17 mouse cellular contexts compared by ENCODE assay signal in genomic region chr1:138846581-138846980, GRCm38 (mm10). TPM values are rescaled to one million over a fixed set of nuclear protein-coding genes. Genes with fewer than 3 reads are reported as not detected.
A peak's percentile ranks its signal among the peaks of the same experiment; 100 is the strongest.
DNase-seq lines count a peak whose midpoint lies in the region; ATAC-seq and TF ChIP-seq lines count a peak whose summit lies in the region.
"Had no signal": no experiment of that assay in that cellular context is flagged by ENCODE, and none has a peak within 500 bp of the region (broad histone marks: within the 10 kb centered on the region; RNA-seq: fewer than 3 reads in every experiment).

No protein-coding gene starts in this region.

- no peaks in the 10 kb centered on the region for H3K9me3 ChIP-seq in heart, embryonic 10.5 days
- H3K9me3 ChIP-seq in hindbrain, embryonic 11.5 days (ENCODE audit: control insufficient read depth, low read length), result no peaks in the 10 kb centered on the region
- H3K9me3 ChIP-seq in limb, embryonic 14.5 days (ENCODE audit: control insufficient read depth, low read length), result no peaks in the 10 kb centered on the region
- H3K9me3 ChIP-seq: megakaryocyte, embryonic 14.5 days had no signal

- no peak for ATAC-seq in hindbrain, embryonic 11.5 days (ENCODE audit: low FRiP score)
- no peak for ATAC-seq in limb, embryonic 14.5 days (ENCODE audit: low FRiP score, low read depth)
- ATAC-seq: inflammation-experienced regulatory T-cells, adult 6 months; liver, postnatal 0 days had no signal

- TF ChIP-seq POLR2A in limb, embryonic 14.5 days (IDR thresholded peaks at IDR 0.05; ENCODE audit: borderline replicate concordance, extremely low read depth, insufficient read depth, insufficient read length), result no peak

- peak overlapping the region; percentile 57 for H3K4me3 ChIP-seq in heart, embryonic 10.5 days
- H3K4me3 ChIP-seq in hindbrain, embryonic 11.5 days (ENCODE audit: low read depth, low read length), result peak overlapping the region; percentile 21
- H3K4me3 ChIP-seq in limb, embryonic 14.5 days (replicated peaks; ENCODE audit: low read length), result peak overlapping the region; percentile 37
- H3K4me3 ChIP-seq: erythroblast, embryonic 14.5 days; left cerebral cortex, adult 2 months had no signal

- intact Hi-C loops in heart, postnatal 14 days (cut with DNase I), result no loop called here
- intact Hi-C loops in left cerebral cortex, postnatal 36 days (cut with DNase I), result loop anchor here (10.0 kb wide), 2 partner anchors 232 to 1902 kb away; no protein-coding TSS in a partner anchor

- H3K9ac ChIP-seq in hindbrain, embryonic 11.5 days (ENCODE audit: low read depth, low read length), result no peak overlapping the region
- 0 out of 2 replicates have a peak overlapping the region, but pooled peaks have one; percentile 25 for H3K9ac ChIP-seq in limb, embryonic 14.5 days (ENCODE audit: low read depth, low read length, severe bottlenecking)
- H3K9ac ChIP-seq: liver, postnatal 0 days had no signal

- peaks cover 86% of the 10 kb centered on the region for H3K27me3 ChIP-seq in heart, embryonic 10.5 days (ENCODE audit: insufficient read depth, poor library complexity, severe bottlenecking)
- peaks cover 68% of the 10 kb centered on the region for H3K27me3 ChIP-seq in hindbrain, embryonic 11.5 days (ENCODE audit: control insufficient read depth, insufficient read depth, low read length)
- H3K27me3 ChIP-seq in limb, embryonic 14.5 days (ENCODE audit: control insufficient read depth, insufficient read depth, low read length), result peaks cover 42% of the 10 kb centered on the region

- H3K4me2 ChIP-seq in hindbrain, embryonic 11.5 days (replicated peaks; ENCODE audit: low read depth, low read length), result no peak overlapping the region
- peak overlapping the region; percentile 62; the same call in 1 of the 2 replicates for H3K4me2 ChIP-seq in limb, embryonic 14.5 days (replicated peaks; ENCODE audit: low read depth, low read length, severe bottlenecking)

- H3K36me3 ChIP-seq in heart, embryonic 10.5 days, result peaks cover 10% of the 10 kb centered on the region; the same call in 1 of the 2 replicates
- H3K36me3 ChIP-seq in hindbrain, embryonic 11.5 days (ENCODE audit: control insufficient read depth, insufficient read depth, low read length), result no peaks in the 10 kb centered on the region
- 0 out of 2 replicates have a peak, but pooled peaks cover 6% of the 10 kb centered on the region for H3K36me3 ChIP-seq in limb, embryonic 14.5 days (ENCODE audit: control insufficient read depth, insufficient read depth, low read length)

- H3K27ac ChIP-seq in heart, embryonic 10.5 days, result no peak overlapping the region
- H3K27ac ChIP-seq in hindbrain, embryonic 11.5 days (ENCODE audit: low read depth, low read length), result peak overlapping the region; percentile 2; the same call in 1 of the 2 replicates
- no peak overlapping the region for H3K27ac ChIP-seq in limb, embryonic 14.5 days (replicated peaks; ENCODE audit: low read depth, low read length)
- H3K27ac ChIP-seq: left cerebral cortex, adult 2 months had no signal

- peak; percentile 71 for DNase-seq in heart, embryonic 10.5 days (ENCODE audit: low spot score)
- DNase-seq in heart, postnatal 14 days, result no peak
- DNase-seq in hindbrain, embryonic 11.5 days (ENCODE audit: low spot score), result peak; percentile 50
- peak; percentile 2 for DNase-seq in limb, embryonic 14.5 days (ENCODE audit: low spot score)
- peak; percentile 46 for DNase-seq in neural tube, embryonic 10.5 days (ENCODE audit: extremely low spot score, low spot score)
- DNase-seq in adrenal gland, postnatal 25 days, result no peak
- no peak for DNase-seq in frontal cortex, postnatal 25 days (ENCODE audit: low spot score in 2 of 2)
- no peak for DNase-seq in left cerebral cortex, postnatal 36 days (ENCODE audit: low spot score in 2 of 2)
- DNase-seq: adrenal gland, postnatal 36 days; kidney, postnatal 10 days; liver, postnatal 0 days had no signal

- peaks cover 37% of the 10 kb centered on the region for H3K4me1 ChIP-seq in heart, embryonic 10.5 days
- H3K4me1 ChIP-seq in hindbrain, embryonic 11.5 days (replicated peaks; ENCODE audit: control insufficient read depth, insufficient read depth, low read length), result peaks cover 8% of the 10 kb centered on the region; the same call in 1 of the 2 replicates
- peaks cover 19% of the 10 kb centered on the region for H3K4me1 ChIP-seq in limb, embryonic 14.5 days (ENCODE audit: control insufficient read depth, insufficient read depth, low read length)

- 4% methylated on average over 9 of the region's 9 CpGs for WGBS in heart, embryonic 10.5 days
- WGBS in hindbrain, embryonic 11.5 days, result 3% methylated on average over 9 of the region's 9 CpGs
- 11% methylated on average over 9 of the region's 9 CpGs for WGBS in limb, embryonic 14.5 days

RNA-seq across cellular contexts. Expression of gene Lhx9, which starts 1.8 kb away (rescaled TPM):
- polyA plus RNA-seq in heart, embryonic 10.5 days (2016; fragmentation: Nextera tagmentation; extraction: Ambion mirVana), result 3.5 and 5.2 TPM in 2 replicates
- under 1 TPM in 1 of 2 experiments, not detected in 1; 0.24 TPM for total RNA-seq in heart, postnatal 14 days (2021)
- 31.4 and 32.1 TPM in 2 replicates for polyA plus RNA-seq in hindbrain, embryonic 11.5 days (2014; fragmentation: Nextera tagmentation; extraction: Ambion mirVana)
- 15.4 and 24.2 TPM in 2 replicates for polyA plus RNA-seq in limb, embryonic 14.5 days (2012; rRNA removed)
- polyA plus RNA-seq in limb, embryonic 14.5 days (2014; fragmentation: Nextera tagmentation; extraction: Ambion mirVana), result 11.9 and 14.8 TPM in 2 replicates
- total RNA-seq in adrenal gland, postnatal 25 days (2021), result not detected in 2 replicates
- total RNA-seq in left cerebral cortex, postnatal 36 days (2021), result 1 to 10 TPM in 1 of 2 experiments, under 1 TPM in 1; 0.27 to 1.2 TPM
- total RNA-seq: gastrocnemius, adult 8-10 months had no signal
- polyA plus RNA-seq: erythroblast, embryonic 14.5 days; thymus, postnatal 0 days had no signal

RNA-seq across cellular contexts. Expression of gene 2310009B15Rik, which starts 10.1 kb away (rescaled TPM):
- polyA plus RNA-seq in heart, embryonic 10.5 days (2016; fragmentation: Nextera tagmentation; extraction: Ambion mirVana), result 27.0 and 30.2 TPM in 2 replicates
- total RNA-seq in heart, postnatal 14 days (2021), result 10 to 100 TPM in 1 of 2 experiments, 1 to 10 TPM in 1; 9.4 to 11.1 TPM
- polyA plus RNA-seq in hindbrain, embryonic 11.5 days (2014; fragmentation: Nextera tagmentation; extraction: Ambion mirVana), result 42.4 and 44.6 TPM in 2 replicates
- 47.9 and 59.0 TPM in 2 replicates for polyA plus RNA-seq in limb, embryonic 14.5 days (2012; rRNA removed)
- 48.1 and 50.4 TPM in 2 replicates for polyA plus RNA-seq in limb, embryonic 14.5 days (2014; fragmentation: Nextera tagmentation; extraction: Ambion mirVana)
- 11.3 and 21.2 TPM in 2 replicates for total RNA-seq in adrenal gland, postnatal 25 days (2021)
- total RNA-seq in left cerebral cortex, postnatal 36 days (2021), result 10 to 100 TPM; 13.3 to 18.0 TPM

Comparison
In these comparisons a context has a peak if more than half of its experiments do, and no peak if none do; other contexts are left out.
1. DNase-seq: peak in heart, embryonic 10.5 days (single experiment), hindbrain, embryonic 11.5 days (single experiment), limb, embryonic 14.5 days (single experiment) and neural tube, embryonic 10.5 days (single experiment); none in heart, postnatal 14 days (0 of 2), adrenal gland, postnatal 25 days (single experiment), frontal cortex, postnatal 25 days (0 of 2) and left cerebral cortex, postnatal 36 days (0 of 2).
2. Peak in every context shown above with its lines, with median percentiles within 50 percentile points of each other: H3K4me3 ChIP-seq.